Mouse (Mus musculus) adrenal gland, adult 2 months (tissue): ENCODE data around the gene Rnf223. TPM values are rescaled to one million over a fixed set of nuclear protein-coding genes. Genes with fewer than 3 reads are reported as not detected.
"Not testable (repeated sequence)": the region's sequence is repeated elsewhere in the genome, so short reads cannot be mapped to it uniquely, and the experiment has no call there.

Experiments used
- DNase-seq: peaks from one replicate; pipeline ENCODE4 v3.0.0; 2021
- polyA plus RNA-seq: library from polyadenylated mRNA; depleted of rRNA; stranded (reverse); fragments of >200 nt; gene quantifications from 2 replicates; pipeline ENCODE4 v1.2.3, GENCODE M21; 2012; rRNA removed
- total RNA-seq, 2 experiments: library from RNA; stranded (reverse); gene quantifications; 2 replicates each; pipeline ENCODE4 v1.2.3; 2021

The Rnf223 gene
- total and polyA plus RNA-seq, 3 experiments = 0.17 to 0.34 (median 0.17) TPM

- DNase-seq = no peak
Measured at GRCm38 (mm10) chr4:156128746-156129145, 1.6 kb upstream of the Rnf223 start.

GRCm38 (mm10) chr4:156130940-156131339 is 627 bp downstream of the Rnf223 start:
- DNase-seq = no peak

- DNase-seq = no peak
Measured at GRCm38 (mm10) chr4:156133334-156133733, 3.0 kb downstream of the Rnf223 start.

GRCm38 (mm10) chr4:156133943-156134605 is 3.8 kb downstream of the Rnf223 start:
- no peak for DNase-seq

- DNase-seq = no peak
Measured at GRCm38 (mm10) chr4:156135112-156135511, 4.8 kb downstream of the Rnf223 start.

DNA sequence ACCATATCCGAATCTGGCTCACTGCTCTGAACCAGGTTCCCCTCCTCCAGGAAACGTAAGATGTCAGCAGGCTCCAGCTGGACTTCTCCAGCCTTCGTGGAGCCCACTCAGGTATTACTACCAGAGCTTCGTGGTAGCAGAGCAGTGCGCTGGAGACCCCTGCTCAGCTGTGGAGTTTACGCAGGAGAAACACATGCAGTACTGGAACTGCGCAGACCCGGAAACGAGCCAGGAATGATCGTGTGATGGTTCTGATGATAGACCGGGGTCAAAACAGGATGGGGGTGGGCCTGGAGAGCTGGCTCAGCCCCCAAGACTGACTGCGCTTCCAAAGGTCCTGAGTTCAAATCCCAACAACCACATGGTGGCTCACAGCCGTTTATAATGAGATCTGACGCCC is 5.5 kb downstream of the Rnf223 start:
- DNase-seq = no peak

GRCm38 (mm10) chr4:156136285-156137100 is 6.2 kb downstream of the Rnf223 start:
- no peak for DNase-seq

DNA sequence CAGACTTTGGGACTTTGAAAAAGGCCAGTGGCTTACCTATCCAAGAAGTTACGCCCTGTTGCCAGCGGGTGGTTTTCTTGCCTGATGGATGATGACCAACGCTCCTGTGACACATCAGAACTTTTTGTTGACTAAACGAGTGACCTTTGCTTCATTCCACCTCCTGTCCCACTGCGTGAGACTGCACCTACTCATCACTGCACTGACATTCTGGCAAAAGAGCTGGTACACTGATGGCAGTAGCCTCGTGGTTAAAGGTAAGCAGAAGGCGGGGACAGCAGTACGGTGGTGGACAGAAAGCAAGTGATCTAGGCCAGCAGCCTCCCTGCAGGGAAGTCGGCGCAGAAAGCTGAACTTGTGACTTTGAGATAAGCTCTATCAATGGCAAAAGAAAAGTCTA is 20.6 kb downstream of the Rnf223 start:
- DNase-seq = not testable (repeated sequence)

GRCm38 (mm10) chr4:156154771-156155170 is 24.5 kb downstream of the Rnf223 start:
- no peak for DNase-seq

- no peak for DNase-seq
Measured at GRCm38 (mm10) chr4:156166477-156166876, 36.2 kb downstream of the Rnf223 start.

GRCm38 (mm10) chr4:156168611-156169010 is 38.3 kb downstream of the Rnf223 start:
- no peak for DNase-seq

- no peak for DNase-seq
Measured at GRCm38 (mm10) chr4:156169129-156169528, 38.8 kb downstream of the Rnf223 start.

GRCm38 (mm10) chr4:156171828-156172227 is 41.5 kb downstream of the Rnf223 start:
- no peak for DNase-seq

DNA sequence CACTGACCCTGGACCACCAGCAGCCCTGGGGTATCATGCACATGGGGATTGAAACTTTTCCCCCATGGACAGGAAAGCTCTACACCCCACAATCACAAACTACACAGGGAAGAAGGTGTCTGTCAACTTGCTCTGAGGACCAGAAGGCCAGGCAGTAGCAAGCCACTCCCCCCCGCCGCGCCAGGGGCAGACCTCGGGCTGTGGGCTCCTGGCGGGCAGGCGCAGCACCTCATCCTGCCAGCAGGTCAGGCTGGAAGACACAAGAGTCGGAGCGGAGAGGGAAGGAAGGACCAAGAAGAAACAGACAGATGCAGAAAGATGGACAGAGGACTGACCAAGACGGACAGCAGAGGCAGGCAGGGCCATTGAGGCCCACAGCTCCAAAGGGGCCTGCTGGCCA is 47.3 kb downstream of the Rnf223 start:
- no peak for DNase-seq

Other genes starting within 250 kb of the Rnf223 start
- 10 to 100 TPM; 21.8 to 28.4 TPM for gene Pusl1, start 238.7 kb upstream of the Rnf223 start, total RNA-seq
- 118 and 119 TPM in 2 replicates for gene Pusl1, start 238.7 kb upstream of the Rnf223 start, polyA plus RNA-seq
- 10 to 100 TPM; 14.4 to 20.9 TPM for gene Acap3, start 238.7 kb upstream of the Rnf223 start, total RNA-seq
- 29.0 and 29.3 TPM in 2 replicates for gene Acap3, start 238.7 kb upstream of the Rnf223 start, polyA plus RNA-seq
- 10 to 100 TPM; 64.1 to 94.4 TPM for gene Ube2j2, start 186.7 kb upstream of the Rnf223 start, total RNA-seq
- gene Ube2j2, start 186.7 kb upstream of the Rnf223 start, polyA plus RNA-seq = 93.2 and 95.5 TPM in 2 replicates
- gene C1qtnf12, start 168.2 kb upstream of the Rnf223 start, total RNA-seq = 10 to 100 TPM; 66.8 to 70.1 TPM
- gene C1qtnf12, start 168.2 kb upstream of the Rnf223 start, polyA plus RNA-seq = 100 and 128 TPM in 2 replicates
- 1 to 10 TPM; 5.1 to 8.5 TPM for gene B3galt6, start 137.9 kb upstream of the Rnf223 start, total RNA-seq
- gene B3galt6, start 137.9 kb upstream of the Rnf223 start, polyA plus RNA-seq = 14.7 and 18.3 TPM in 2 replicates
- 100 to 1,000 TPM; 260 to 282 TPM for gene Sdf4, start 137.6 kb upstream of the Rnf223 start, total RNA-seq
- 47.5 and 50.7 TPM in 2 replicates for gene Sdf4, start 137.6 kb upstream of the Rnf223 start, polyA plus RNA-seq
- 1 to 10 TPM in 1 of 2 experiments, under 1 TPM in 1; 0.61 to 1.2 TPM for gene Tnfrsf4, start 116.7 kb upstream of the Rnf223 start, total RNA-seq
- gene Tnfrsf4, start 116.7 kb upstream of the Rnf223 start, polyA plus RNA-seq = 4.4 and 5.0 TPM in 2 replicates
- under 1 TPM in 1 of 2 experiments, not detected in 1; 0.38 TPM for gene Tnfrsf18, start 104.3 kb upstream of the Rnf223 start, total RNA-seq
- gene Tnfrsf18, start 104.3 kb upstream of the Rnf223 start, polyA plus RNA-seq = 0.30 and 0.61 TPM in 2 replicates
- gene Ttll10, start 71.1 kb upstream of the Rnf223 start, total RNA-seq = under 1 TPM in 1 of 2 experiments, not detected in 1; 0.21 TPM
- gene Ttll10, start 71.1 kb upstream of the Rnf223 start, polyA plus RNA-seq = 0.13 and 0.19 TPM in 2 replicates
- 1 to 10 TPM; 5.7 to 9.6 TPM for gene 9430015G10Rik, start 20.5 kb upstream of the Rnf223 start, total RNA-seq
- gene 9430015G10Rik, start 20.5 kb upstream of the Rnf223 start, polyA plus RNA-seq = 14.6 and 15.6 TPM in 2 replicates
- gene Agrn, start 67.0 kb downstream of the Rnf223 start, total RNA-seq = 10 to 100 TPM; 23.2 to 34.1 TPM
- 39.3 and 46.4 TPM in 2 replicates for gene Agrn, start 67.0 kb downstream of the Rnf223 start, polyA plus RNA-seq
- 1 to 10 TPM; 4.3 to 5.4 TPM for gene Isg15, start 70.3 kb downstream of the Rnf223 start, total RNA-seq
- gene Isg15, start 70.3 kb downstream of the Rnf223 start, polyA plus RNA-seq = 9.1 and 12.1 TPM in 2 replicates
- 1 to 10 TPM; 2.7 to 7.2 TPM for gene AW011738, start 72.8 kb downstream of the Rnf223 start, total RNA-seq
- 1.7 and 2.6 TPM in 2 replicates for gene AW011738, start 72.8 kb downstream of the Rnf223 start, polyA plus RNA-seq
- 10 to 100 TPM in 1 of 2 experiments, 1 to 10 TPM in 1; 3.9 to 10.2 TPM for gene Perm1, start 85.4 kb downstream of the Rnf223 start, total RNA-seq
- gene Perm1, start 85.4 kb downstream of the Rnf223 start, polyA plus RNA-seq = 2.4 and 2.6 TPM in 2 replicates
- 10 to 100 TPM; 18.7 to 23.9 TPM for gene Plekhn1, start 104.3 kb downstream of the Rnf223 start, total RNA-seq
- gene Plekhn1, start 104.3 kb downstream of the Rnf223 start, polyA plus RNA-seq = 62.2 and 69.6 TPM in 2 replicates
- 10 to 100 TPM; 42.6 to 47.2 TPM for gene Noc2l, start 105.5 kb downstream of the Rnf223 start, total RNA-seq
- 46.6 and 60.3 TPM in 2 replicates for gene Noc2l, start 105.5 kb downstream of the Rnf223 start, polyA plus RNA-seq
- gene Samd11, start 125.1 kb downstream of the Rnf223 start, total RNA-seq = 1 to 10 TPM; 1.7 to 2.2 TPM
- 2.2 and 2.9 TPM in 2 replicates for gene Samd11, start 125.1 kb downstream of the Rnf223 start, polyA plus RNA-seq
- gene Vmn2r-ps159, start 200.6 kb downstream of the Rnf223 start, total RNA-seq = not detected
- not detected in 2 replicates for gene Vmn2r-ps159, start 200.6 kb downstream of the Rnf223 start, polyA plus RNA-seq